Mouse (Mus musculus) CH12.LX (cell line): ENCODE measurements around the gene Bmpr2. TPM values are rescaled to one million over a fixed set of nuclear protein-coding genes. Genes with fewer than 3 reads are reported as not detected.

ENCODE experiments used
- DNase-seq: peaks from one replicate; pipeline ENCODE4 v3.0.0-alpha.2; 2013; ENCODE audit errors: extremely low read depth
- H3K27ac ChIP-seq: 2 replicates; pipeline ENCODE4 v1.5.1; 2012; ENCODE audit warnings: low read depth, mild to moderate bottlenecking, control low read depth, moderate library complexity; ENCODE audit not compliant: insufficient read depth
- H3K27me3 ChIP-seq: replicated peaks from 2 replicates; pipeline ENCODE3; 2012; ENCODE audit warnings: inconsistent platforms
- H3K36me3 ChIP-seq, 2 experiments: replicated peaks in 1 of 2; 2 replicates each; pipeline versions ENCODE3 to v1.6.1; 2012; ENCODE audit warnings: inconsistent platforms in 1 of 2, low read length in 1 of 2, mild to moderate bottlenecking in 1 of 2, mixed read lengths in 1 of 2, moderate library complexity in 1 of 2; ENCODE audit not compliant: control insufficient read depth in 1 of 2, insufficient read depth in 1 of 2
- H3K4me1 ChIP-seq, 2 experiments: 2 replicates each; pipeline ENCODE4 v1.6.1; 2012; ENCODE audit warnings: inconsistent platforms in 1 of 2, moderate library complexity in 1 of 2; ENCODE audit not compliant: insufficient read depth in 2 of 2, control insufficient read depth in 1 of 2
- H3K4me2 ChIP-seq: 2 replicates; pipeline ENCODE4 v1.6.1; 2012; ENCODE audit warnings: low read depth, mild to moderate bottlenecking, control low read depth; ENCODE audit not compliant: poor library complexity, insufficient read depth, severe bottlenecking
- H3K4me3 ChIP-seq, 3 experiments: fragments of 150-350 bp in 1 of 3; sonication (generic) in 1 of 3; replicated peaks in 1 of 3; 2 replicates each; pipeline versions ENCODE3 to v1.5.1; 2011 to 2012; ENCODE audit warnings: low read depth in 2 of 3, low read length in 2 of 3, mild to moderate bottlenecking in 2 of 3, moderate library complexity in 2 of 3, control low read depth in 1 of 3, improper control_type of control experiment in 1 of 3, inconsistent platforms in 1 of 3, mixed read lengths in 1 of 3; ENCODE audit not compliant: poor library complexity in 1 of 3
- H3K79me2 ChIP-seq: replicated peaks from 2 replicates; pipeline ENCODE4 v1.6.1; 2012; ENCODE audit warnings: mild to moderate bottlenecking, moderate library complexity; ENCODE audit not compliant: control insufficient read depth, poor library complexity, insufficient read depth, severe bottlenecking; ENCODE audit errors: extremely low read depth
- H3K9ac ChIP-seq: 2 replicates; pipeline ENCODE4 v1.6.1; 2012; ENCODE audit warnings: low read depth, mild to moderate bottlenecking, control low read depth, moderate library complexity; ENCODE audit not compliant: insufficient read depth
- H3K9me3 ChIP-seq: replicated peaks from 2 replicates; pipeline ENCODE3; 2012; ENCODE audit warnings: low read length, inconsistent platforms, mixed read lengths
- BHLHE40 ChIP-seq: IDR thresholded peaks from 2 replicates; pipeline ENCODE4 v1.6.1; 2011; ENCODE audit warnings: mild to moderate bottlenecking, low read depth, low read length, improper control_type of control experiment
- CHD2 ChIP-seq: IDR thresholded peaks from 2 replicates; pipeline ENCODE4 v1.6.1; 2011; ENCODE audit warnings: low read length, improper control_type of control experiment
- ELF1 ChIP-seq: IDR thresholded peaks from 2 replicates; pipeline ENCODE4 v1.6.1; 2014; ENCODE audit warnings: low read depth, mild to moderate bottlenecking, inconsistent platforms, low read length, improper control_type of control experiment
- ETS1 ChIP-seq: conservative IDR thresholded peaks from 2 replicates; pipeline ENCODE4 v1.6.1; 2012; ENCODE audit warnings: low read depth, mild to moderate bottlenecking, inconsistent platforms, low read length, improper control_type of control experiment, moderate library complexity
- HCFC1 ChIP-seq: IDR thresholded peaks from 2 replicates; pipeline ENCODE4 v1.6.1; 2012; ENCODE audit warnings: low read depth, mild to moderate bottlenecking, inconsistent platforms, low read length, improper control_type of control experiment
- IRF4 ChIP-seq: IDR thresholded peaks from 2 replicates; pipeline ENCODE4 v1.6.1; 2014; ENCODE audit warnings: low read depth, mild to moderate bottlenecking, inconsistent platforms, low read length, improper control_type of control experiment
- JUN ChIP-seq: IDR thresholded peaks from 2 replicates; pipeline ENCODE4 v1.6.1; 2011; ENCODE audit warnings: low read depth, mild to moderate bottlenecking, low read length, improper control_type of control experiment, moderate library complexity; ENCODE audit not compliant: insufficient read depth
- KAT2A ChIP-seq: IDR thresholded peaks from 2 replicates; pipeline ENCODE4 v1.6.1; 2012; ENCODE audit warnings: low read length, improper control_type of control experiment, inconsistent platforms; ENCODE audit not compliant: insufficient replicate concordance
- MAFK ChIP-seq: IDR thresholded peaks from 2 replicates; pipeline ENCODE4 v1.6.1; 2011; ENCODE audit warnings: low read length, improper control_type of control experiment; ENCODE audit not compliant: insufficient replicate concordance
- MAX ChIP-seq: IDR thresholded peaks from 2 replicates; pipeline ENCODE4 v1.6.1; 2011; ENCODE audit warnings: low read length, improper control_type of control experiment
- MAZ ChIP-seq: IDR thresholded peaks from 2 replicates; pipeline ENCODE4 v1.6.1; 2012; ENCODE audit warnings: low read depth, mild to moderate bottlenecking, inconsistent platforms, low read length, improper control_type of control experiment, moderate library complexity
- MEF2A ChIP-seq: IDR thresholded peaks from 2 replicates; pipeline ENCODE4 v1.6.1; 2014; ENCODE audit warnings: low read depth, mild to moderate bottlenecking, inconsistent platforms, low read length, improper control_type of control experiment, borderline replicate concordance
- MXI1 ChIP-seq: IDR thresholded peaks from 2 replicates; pipeline ENCODE4 v1.6.1; 2011; ENCODE audit warnings: mild to moderate bottlenecking, low read depth, low read length, improper control_type of control experiment
- NELFE ChIP-seq: IDR thresholded peaks from 2 replicates; pipeline ENCODE4 v1.6.1; 2011; ENCODE audit warnings: low read depth, low read length, improper control_type of control experiment
- PAX5 ChIP-seq: IDR thresholded peaks from 2 replicates; pipeline ENCODE4 v1.6.1; 2012; ENCODE audit warnings: low read length, inconsistent platforms, mixed read lengths
- POLR2A ChIP-seq: IDR thresholded peaks from 2 replicates; pipeline ENCODE4 v1.6.1; 2011; ENCODE audit warnings: low read depth, mild to moderate bottlenecking, improper control_type of control experiment, low read length
- POLR2AphosphoS2 ChIP-seq: IDR thresholded peaks from 2 replicates; pipeline ENCODE4 v1.6.1; 2011; ENCODE audit warnings: low read depth, low read length, improper control_type of control experiment
- RCOR1 ChIP-seq: conservative IDR thresholded peaks from 2 replicates; pipeline ENCODE4 v1.6.1; 2012; ENCODE audit warnings: low read depth, mild to moderate bottlenecking, inconsistent platforms, low read length, improper control_type of control experiment
- SIN3A ChIP-seq: IDR thresholded peaks from 2 replicates; pipeline ENCODE4 v1.6.1; 2012; ENCODE audit warnings: low read length, improper control_type of control experiment, inconsistent platforms
- SMC3 ChIP-seq: IDR thresholded peaks from 2 replicates; pipeline ENCODE4 v1.6.1; 2011; ENCODE audit warnings: low read depth, low read length, improper control_type of control experiment
- TBP ChIP-seq: conservative IDR thresholded peaks from 2 replicates; pipeline ENCODE4 v1.6.1; 2011; ENCODE audit warnings: low read depth, low read length, improper control_type of control experiment
- TCF12 ChIP-seq: IDR thresholded peaks from 2 replicates; pipeline ENCODE4 v1.6.1; 2014; ENCODE audit warnings: low read depth, mild to moderate bottlenecking, inconsistent platforms, low read length, improper control_type of control experiment
- UBTF ChIP-seq: IDR thresholded peaks from 2 replicates; pipeline ENCODE4 v1.6.1; 2012; ENCODE audit warnings: low read depth, mild to moderate bottlenecking, inconsistent platforms, low read length, improper control_type of control experiment, moderate library complexity
- ZKSCAN1 ChIP-seq: IDR thresholded peaks from 2 replicates; pipeline ENCODE4 v1.6.1; 2012; ENCODE audit warnings: low read depth, inconsistent platforms, low read length, improper control_type of control experiment, borderline replicate concordance
- ZMIZ1 ChIP-seq: IDR thresholded peaks from 2 replicates; pipeline ENCODE4 v1.6.1; 2012; ENCODE audit warnings: low read depth, mild to moderate bottlenecking, inconsistent platforms, low read length, improper control_type of control experiment
- dilution Hi-C: fragments of 300-500 bp; cut with MboI; formaldehyde crosslinking; loops from 2 replicates; pipeline ENCODE4 v1.14.3; 2020; ENCODE audit warnings: low sequenced_read_pairs; ENCODE audit not compliant: extremely low pct_unique_long_range_greater_than_20kb, extremely low pct_ligation_motif_present
- in situ Hi-C: fragments of 300-500 bp; cut with MboI; formaldehyde crosslinking; loops from 3 replicates; pipeline ENCODE4 v1.14.3; 2019; ENCODE audit warnings: low sequenced_read_pairs, low pct_ligation_motif_present, low pct_unique_long_range_greater_than_20kb, mixed read lengths
- polyA plus RNA-seq: library from polyadenylated mRNA; unstranded; fragments of >175 nt; gene quantifications from 2 replicates; pipeline ENCODE4 v1.2.1, GENCODE M21; 2012; ENCODE audit warnings: low read depth; ENCODE audit not compliant: insufficient read length
- total RNA-seq, 2 experiments: library from RNA; depleted of rRNA; stranded (reverse); fragments of 300-350 nt in 1 of 2; fragments of >200 nt in 1 of 2; gene quantifications; 2 replicates each; pipeline ENCODE4 v1.2.3; 2012 to 2014

Gene Bmpr2
- total and polyA plus RNA-seq, 3 experiments, result 3.6 to 5.0 (median 4.7) TPM

- in situ Hi-C loops (no loop called here), dilution Hi-C loops (no loop called here)
- Histone ChIP-seq H3K79me2 (peaks cover 8% of the 10 kb centered on the region; the same call in 1 of the 2 replicates), H3K9me3 (no peaks in the 10 kb centered on the region), H3K27me3 (no peaks in the 10 kb centered on the region), H3K36me3 (no peaks in the 10 kb centered on the region), H3K4me3 (peak within 1 kb of the TSS; percentile 69 to 93 (median 89)), H3K4me1 (peaks cover 4 to 40% of the 10 kb centered on the region in 2 experiments; a peak in 2 of 4 replicates), H3K27ac (peak within 1 kb of the TSS; percentile 53), H3K9ac (peak within 1 kb of the TSS; percentile 88), H3K4me2 (peak within 1 kb of the TSS; percentile 92)
- peak; percentile 97 for DNase-seq
- peak; percentile 66; the same call in 1 of the 2 replicates for TF ChIP-seq TCF12
- peak; percentile 38 for TF ChIP-seq MXI1
- 0 out of 2 replicates have a peak, but pooled peaks have one; percentile 24 for TF ChIP-seq KAT2A
- peak; percentile 69 for TF ChIP-seq POLR2A
- peak; percentile 75; the same call in 1 of the 2 replicates for TF ChIP-seq MAZ
- TF ChIP-seq JUN, result no peak
- no peak for TF ChIP-seq MAFK
- TF ChIP-seq CHD2, result peak; percentile 60; the same call in 1 of the 2 replicates
- TF ChIP-seq NELFE, result peak; percentile 69
- TF ChIP-seq ELF1, result no peak
- TF ChIP-seq MAX, result peak; percentile 37
- TF ChIP-seq HCFC1, result no peak
- no peak for TF ChIP-seq RCOR1
- no peak for TF ChIP-seq SMC3
- no peak for TF ChIP-seq PAX5
- TF ChIP-seq ZMIZ1, result peak; percentile 51; the same call in 1 of the 2 replicates
- 0 out of 2 replicates have a peak, but pooled peaks have one; percentile 36 for TF ChIP-seq UBTF
- TF ChIP-seq TBP, result 0 out of 2 replicates have a peak, but pooled peaks have one; percentile 13
- no peak for TF ChIP-seq ZKSCAN1
- TF ChIP-seq IRF4, result peak; percentile 28; the same call in 1 of the 2 replicates
- 0 out of 2 replicates have a peak, but pooled peaks have one; percentile 47 for TF ChIP-seq POLR2AphosphoS2
- peak; percentile 84 for TF ChIP-seq SIN3A
- peak; percentile 85 for TF ChIP-seq BHLHE40
- TF ChIP-seq ETS1, result no peak
- no peak for TF ChIP-seq MEF2A
Measured at GRCm38 (mm10) chr1:59912413-59913157, 149.4 kb downstream of the Bmpr2 start, which contains the start of gene Fam117b. Gene Fam117b, plus strand, starts transcription at chr1:59913006.
